In the genomic region with DNA sequence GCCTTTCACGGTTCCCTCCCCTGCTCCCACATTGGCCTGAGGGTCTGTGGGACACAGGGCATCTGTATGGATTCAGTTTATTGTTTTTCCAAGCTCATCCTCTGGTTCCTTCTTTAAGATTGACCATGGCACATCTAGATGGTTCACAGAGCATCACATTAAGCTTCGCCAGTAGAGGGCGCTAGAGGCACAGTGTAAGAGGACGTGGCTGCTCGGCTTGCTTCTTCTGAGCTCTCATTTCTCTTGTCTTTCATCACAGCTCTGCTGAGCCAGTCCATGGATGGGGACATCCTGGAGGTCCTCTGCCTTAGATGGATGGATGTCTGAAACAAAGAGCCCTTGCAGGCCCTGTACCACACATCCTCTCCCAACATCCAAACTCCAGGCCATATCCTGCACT, we compare ENCODE assay signal across 8 mouse cellular contexts. TPM values are rescaled to one million over a fixed set of nuclear protein-coding genes. Genes with fewer than 3 reads are reported as not detected.
DNase-seq lines count a peak whose midpoint lies in the region; ATAC-seq and TF ChIP-seq lines count a peak whose summit lies in the region.

No protein-coding gene starts in this region.

- no peaks in the 10 kb centered on the region for H3K27me3 ChIP-seq in embryonic facial prominence, embryonic 13.5 days
- no peaks in the 10 kb centered on the region for H3K27me3 ChIP-seq in kidney, embryonic 14.5 days (ENCODE audit: control insufficient read depth, insufficient read depth, low read length)
- H3K27me3 ChIP-seq in limb, embryonic 14.5 days (ENCODE audit: control insufficient read depth, insufficient read depth, low read length) = no peaks in the 10 kb centered on the region
- H3K27me3 ChIP-seq in myocyte (ENCODE audit: control insufficient read depth, insufficient read depth, insufficient read length) = no peaks in the 10 kb centered on the region
- H3K27me3 ChIP-seq in splenic B cell, adult 2 months (ENCODE audit: control insufficient read depth, insufficient read depth, low read length, poor library complexity, severe bottlenecking) = no peaks in the 10 kb centered on the region

- H3K79me2 ChIP-seq in myocyte (ENCODE audit: control insufficient read depth, insufficient read depth) = no peaks in the 10 kb centered on the region

- no peaks in the 10 kb centered on the region for H3K9me3 ChIP-seq in embryonic facial prominence, embryonic 13.5 days
- H3K9me3 ChIP-seq in kidney, embryonic 14.5 days (ENCODE audit: control insufficient read depth, low read length) = no peaks in the 10 kb centered on the region
- no peaks in the 10 kb centered on the region for H3K9me3 ChIP-seq in limb, embryonic 14.5 days (ENCODE audit: control insufficient read depth, low read length)

- peak overlapping the region; percentile 30; the same call in 1 of the 2 replicates for H3K27ac ChIP-seq in embryonic facial prominence, embryonic 13.5 days
- H3K27ac ChIP-seq in kidney, embryonic 14.5 days (ENCODE audit: low read depth, low read length) = no peak overlapping the region
- H3K27ac ChIP-seq in limb, embryonic 14.5 days (replicated peaks; ENCODE audit: low read depth, low read length) = no peak overlapping the region

- H3K36me3 ChIP-seq in embryonic facial prominence, embryonic 13.5 days = peaks cover 16% of the 10 kb centered on the region
- H3K36me3 ChIP-seq in kidney, embryonic 14.5 days (ENCODE audit: control insufficient read depth, insufficient read depth, low read length) = no peaks in the 10 kb centered on the region
- H3K36me3 ChIP-seq in limb, embryonic 14.5 days (ENCODE audit: control insufficient read depth, insufficient read depth, low read length) = peaks cover 4% of the 10 kb centered on the region; the same call in 1 of the 2 replicates
- H3K36me3 ChIP-seq in myocyte (ENCODE audit: control insufficient read depth, insufficient read depth) = no peaks in the 10 kb centered on the region
- H3K36me3 ChIP-seq in splenic B cell, adult 2 months (ENCODE audit: control insufficient read depth, insufficient read depth, low read length, poor library complexity, severe bottlenecking) = no peaks in the 10 kb centered on the region

- no peak overlapping the region for H3K4me3 ChIP-seq in embryonic facial prominence, embryonic 13.5 days
- H3K4me3 ChIP-seq in kidney, embryonic 14.5 days (ENCODE audit: low read length) = no peak overlapping the region
- H3K4me3 ChIP-seq in limb, embryonic 14.5 days (replicated peaks; ENCODE audit: low read length) = no peak overlapping the region
- H3K4me3 ChIP-seq in myocyte = no peak overlapping the region

- peak; percentile 91 for DNase-seq in 3T3-L1 (ENCODE audit: low read depth, low spot score)
- DNase-seq in adrenal gland, postnatal 36 days = peak; percentile 90 to 93
- peak; percentile 52 to 78 for DNase-seq in heart, adult 9 months (ENCODE audit: low spot score in 2 of 2)
- peak; percentile 94 for DNase-seq in limb, embryonic 14.5 days (ENCODE audit: low spot score)
- peak; percentile 90 for DNase-seq in splenic B cell, adult 2 months (ENCODE audit: low read depth, low spot score)

- TF ChIP-seq POLR2A in limb, embryonic 14.5 days (IDR thresholded peaks at IDR 0.05; ENCODE audit: borderline replicate concordance, extremely low read depth, insufficient read depth, insufficient read length) = no peak; the same call in 1 of the 2 replicates
- no peak for TF ChIP-seq POLR2A in myocyte (IDR thresholded peaks at IDR 0.05; ENCODE audit: insufficient read length, low read depth)

- peak overlapping the region; percentile 23; the same call in 1 of the 2 replicates for H3K4me2 ChIP-seq in embryonic facial prominence, embryonic 13.5 days
- no peak overlapping the region for H3K4me2 ChIP-seq in kidney, embryonic 14.5 days (replicated peaks; ENCODE audit: low read depth, low read length)
- H3K4me2 ChIP-seq in limb, embryonic 14.5 days (replicated peaks; ENCODE audit: low read depth, low read length, severe bottlenecking) = no peak overlapping the region
- H3K4me2 ChIP-seq in myocyte (ENCODE audit: low read depth) = no peak overlapping the region

- 0 out of 2 replicates have a peak, but pooled peaks cover 3% of the 10 kb centered on the region for H3K4me1 ChIP-seq in embryonic facial prominence, embryonic 13.5 days
- no peaks in the 10 kb centered on the region for H3K4me1 ChIP-seq in kidney, embryonic 14.5 days (ENCODE audit: control insufficient read depth, insufficient read depth, low read length)
- no peaks in the 10 kb centered on the region for H3K4me1 ChIP-seq in limb, embryonic 14.5 days (ENCODE audit: control insufficient read depth, insufficient read depth, low read length)

- no peak overlapping the region for H3ac ChIP-seq in myocyte (ENCODE audit: control insufficient read depth, insufficient read length)

- H3K9ac ChIP-seq in embryonic facial prominence, embryonic 13.5 days = peak overlapping the region; percentile 44; the same call in 1 of the 2 replicates
- H3K9ac ChIP-seq in kidney, embryonic 14.5 days (ENCODE audit: low read depth, low read length) = no peak overlapping the region
- H3K9ac ChIP-seq in limb, embryonic 14.5 days (ENCODE audit: low read depth, low read length, severe bottlenecking) = no peak overlapping the region

- WGBS in embryonic facial prominence, embryonic 13.5 days = 4% methylated on average over 5 of the region's 5 CpGs
- 4% methylated on average over 5 of the region's 5 CpGs for WGBS in kidney, embryonic 14.5 days
- 3% methylated on average over 5 of the region's 5 CpGs for WGBS in limb, embryonic 14.5 days

- peak; percentile 67; the same call in 1 of the 2 replicates for ATAC-seq in embryonic facial prominence, embryonic 13.5 days (ENCODE audit: insufficient number of reproducible peaks, insufficient read depth, low FRiP score, low TSS enrichment, low read depth)
- peak; percentile 67 for ATAC-seq in kidney, embryonic 14.5 days (ENCODE audit: low FRiP score, low TSS enrichment)
- peak; percentile 83 for ATAC-seq in limb, embryonic 14.5 days (ENCODE audit: low FRiP score, low read depth)

TF ChIP-seq in myocyte, 11 proteins besides CTCF, POLR2A, EP300 and RAD21:
- TF ChIP-seq TCF12 (IDR thresholded peaks at IDR 0.05; ENCODE audit: insufficient read depth, poor library complexity, severe bottlenecking) = no peak
- no peak for TF ChIP-seq USF1 (IDR thresholded peaks at IDR 0.05; ENCODE audit: low read depth)
- peak; percentile 38; the same call in 1 of the 2 replicates for TF ChIP-seq CEBPB (IDR thresholded peaks at IDR 0.05; ENCODE audit: insufficient read depth, poor library complexity, severe bottlenecking)

RNA-seq across cellular contexts. Expression of gene Bcl7c, which starts 33.8 kb away (rescaled TPM):
- total RNA-seq in adrenal gland, postnatal 36 days (2021) = 100 to 1,000 TPM in 1 of 2 experiments, 10 to 100 TPM in 1; 63.6 to 103 TPM
- polyA plus RNA-seq in embryonic facial prominence, embryonic 13.5 days (2015; fragmentation: Nextera tagmentation; extraction: Ambion mirVana) = 78.0 and 96.8 TPM in 2 replicates
- polyA plus RNA-seq in kidney, embryonic 14.5 days (2014; fragmentation: Nextera tagmentation; extraction: Ambion mirVana) = 65.9 and 79.1 TPM in 2 replicates
- polyA plus RNA-seq in limb, embryonic 14.5 days (2012; rRNA removed) = 74.7 and 90.0 TPM in 2 replicates
- polyA plus RNA-seq in limb, embryonic 14.5 days (2014; fragmentation: Nextera tagmentation; extraction: Ambion mirVana) = 95.4 and 102 TPM in 2 replicates
- 94.7 TPM for polyA plus RNA-seq in myocyte (2012; fragmentation: generic; extraction: Trizol)

RNA-seq across cellular contexts. Expression of gene Ctf1, which starts 37.6 kb away (rescaled TPM):
- 1 to 10 TPM; 3.2 to 4.2 TPM for total RNA-seq in adrenal gland, postnatal 36 days (2021)
- 29.8 and 32.6 TPM in 2 replicates for polyA plus RNA-seq in embryonic facial prominence, embryonic 13.5 days (2015; fragmentation: Nextera tagmentation; extraction: Ambion mirVana)
- 17.5 and 23.7 TPM in 2 replicates for polyA plus RNA-seq in kidney, embryonic 14.5 days (2014; fragmentation: Nextera tagmentation; extraction: Ambion mirVana)
- 53.6 and 82.9 TPM in 2 replicates for polyA plus RNA-seq in limb, embryonic 14.5 days (2012; rRNA removed)
- polyA plus RNA-seq in limb, embryonic 14.5 days (2014; fragmentation: Nextera tagmentation; extraction: Ambion mirVana) = 34.9 and 41.6 TPM in 2 replicates
- polyA plus RNA-seq in myocyte (2012; fragmentation: generic; extraction: Trizol) = 8.9 TPM

RNA-seq across cellular contexts. Expression of gene Ctf2, which starts 57.0 kb away (rescaled TPM):
- not detected for total RNA-seq in adrenal gland, postnatal 36 days (2021)
- 0.60 and 0.69 TPM in 2 replicates for polyA plus RNA-seq in embryonic facial prominence, embryonic 13.5 days (2015; fragmentation: Nextera tagmentation; extraction: Ambion mirVana)
- 0.43 and 0.55 TPM in 2 replicates for polyA plus RNA-seq in kidney, embryonic 14.5 days (2014; fragmentation: Nextera tagmentation; extraction: Ambion mirVana)
- polyA plus RNA-seq in limb, embryonic 14.5 days (2012; rRNA removed) = 0.03 TPM in 1 of 2 replicates, not detected in the other
- 0.22 and 0.34 TPM in 2 replicates for polyA plus RNA-seq in limb, embryonic 14.5 days (2014; fragmentation: Nextera tagmentation; extraction: Ambion mirVana)
- 0.14 TPM for polyA plus RNA-seq in myocyte (2012; fragmentation: generic; extraction: Trizol)

RNA-seq across cellular contexts. Expression of gene Zfp629, which starts 59.4 kb away (rescaled TPM):
- total RNA-seq in adrenal gland, postnatal 36 days (2021) = 10 to 100 TPM; 19.7 to 20.6 TPM
- 15.8 and 18.8 TPM in 2 replicates for polyA plus RNA-seq in embryonic facial prominence, embryonic 13.5 days (2015; fragmentation: Nextera tagmentation; extraction: Ambion mirVana)
- polyA plus RNA-seq in kidney, embryonic 14.5 days (2014; fragmentation: Nextera tagmentation; extraction: Ambion mirVana) = 14.0 and 23.5 TPM in 2 replicates
- polyA plus RNA-seq in limb, embryonic 14.5 days (2012; rRNA removed) = 23.8 and 24.5 TPM in 2 replicates
- 13.9 and 19.2 TPM in 2 replicates for polyA plus RNA-seq in limb, embryonic 14.5 days (2014; fragmentation: Nextera tagmentation; extraction: Ambion mirVana)
- polyA plus RNA-seq in myocyte (2012; fragmentation: generic; extraction: Trizol) = 6.3 TPM
